Mouse (Mus musculus) forebrain, embryonic 12.5 days (tissue): Measurements from ENCODE around the gene Cachd1. TPM values are rescaled to one million over a fixed set of nuclear protein-coding genes. Genes with fewer than 3 reads are reported as not detected.

ENCODE experiments used
- ATAC-seq: fragments of 200-750 bp; cut with Nextera tagmentation; 2 replicates; pipeline ENCODE4 v1.8.0; 2017; ENCODE audit warnings: moderate TSS enrichment; ENCODE audit not compliant: low FRiP score
- H3K27ac ChIP-seq: fragments of 300-500 bp; sonication (generic); 2 replicates; pipeline ENCODE4 v1.5.1; 2016; ENCODE audit warnings: mild to moderate bottlenecking
- H3K27me3 ChIP-seq: fragments of 300-500 bp; sonication (generic); 2 replicates; pipeline ENCODE4 v1.6.1; 2016; ENCODE audit warnings: mild to moderate bottlenecking
- H3K36me3 ChIP-seq: fragments of 300-500 bp; sonication (generic); replicated peaks from 2 replicates; pipeline ENCODE4 v1.6.1; 2016; ENCODE audit warnings: mild to moderate bottlenecking
- H3K4me1 ChIP-seq: fragments of 300-500 bp; sonication (generic); 2 replicates; pipeline ENCODE4 v1.6.1; 2016
- H3K4me2 ChIP-seq: fragments of 300-500 bp; sonication (generic); 2 replicates; pipeline ENCODE4 v1.6.1; 2016; ENCODE audit warnings: mild to moderate bottlenecking, moderate library complexity
- H3K4me3 ChIP-seq: fragments of 300-500 bp; sonication (generic); replicated peaks from 2 replicates; pipeline ENCODE4 v1.5.1; 2016; ENCODE audit warnings: mild to moderate bottlenecking
- H3K9ac ChIP-seq: fragments of 300-500 bp; sonication (generic); 2 replicates; pipeline ENCODE4 v1.6.1; 2016; ENCODE audit warnings: mild to moderate bottlenecking
- H3K9me3 ChIP-seq: fragments of 300-500 bp; sonication (generic); 2 replicates; pipeline ENCODE4 v1.6.1; 2016
- WGBS: fragments of 180-500 bp; shearing (Covaris S2); methylation state at CpG from one replicate; pipeline ENCODE4 v1.1.7; 2016; 5-methylcytosine and 5-hydroxymethylcytosine counted together
- polyA plus RNA-seq: library from polyadenylated mRNA; unstranded; fragments of >200 nt; fragmentation: Nextera tagmentation; extraction: Ambion mirVana; gene quantifications from 2 replicates; pipeline ENCODE4 v1.2.1, GENCODE M21; 2016

Cachd1 gene
- polyA plus RNA-seq, 1 experiment from 2014 or later, result 39.6 TPM

DNA sequence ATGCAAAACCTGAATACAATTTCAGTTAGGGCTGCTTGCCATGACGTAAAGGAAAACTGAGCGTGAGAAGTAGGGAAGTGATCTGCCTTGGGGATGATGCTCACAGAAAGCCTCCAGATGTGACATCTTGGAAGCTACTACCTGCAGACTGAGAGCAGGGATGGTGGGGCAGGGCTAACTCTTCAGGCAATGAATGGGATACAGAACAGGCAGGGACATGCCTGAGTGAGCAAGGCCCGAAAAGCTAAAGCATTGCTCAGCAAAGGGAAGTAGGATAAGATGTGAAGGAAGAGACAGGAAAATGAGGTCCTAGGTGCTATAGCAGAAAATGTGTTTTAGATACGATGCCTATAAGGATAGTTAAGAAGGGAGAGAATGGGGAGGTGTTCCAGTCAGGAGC lies 232.6 kb downstream of the Cachd1 start:
- no peak overlapping the region for H3K4me3 ChIP-seq
- peaks cover 11% of the 10 kb centered on the region for H3K36me3 ChIP-seq
- WGBS, result 84% methylated on average over 4 of the region's 4 CpGs
- H3K27me3 ChIP-seq, result no peaks in the 10 kb centered on the region
- no peaks in the 10 kb centered on the region; the same call in 1 of the 2 replicates for H3K9me3 ChIP-seq
- H3K9ac ChIP-seq, result no peak overlapping the region
- H3K4me2 ChIP-seq, result no peak overlapping the region
- peaks cover 18% of the 10 kb centered on the region for H3K4me1 ChIP-seq
- no peak for ATAC-seq
- H3K27ac ChIP-seq, result no peak overlapping the region

DNA sequence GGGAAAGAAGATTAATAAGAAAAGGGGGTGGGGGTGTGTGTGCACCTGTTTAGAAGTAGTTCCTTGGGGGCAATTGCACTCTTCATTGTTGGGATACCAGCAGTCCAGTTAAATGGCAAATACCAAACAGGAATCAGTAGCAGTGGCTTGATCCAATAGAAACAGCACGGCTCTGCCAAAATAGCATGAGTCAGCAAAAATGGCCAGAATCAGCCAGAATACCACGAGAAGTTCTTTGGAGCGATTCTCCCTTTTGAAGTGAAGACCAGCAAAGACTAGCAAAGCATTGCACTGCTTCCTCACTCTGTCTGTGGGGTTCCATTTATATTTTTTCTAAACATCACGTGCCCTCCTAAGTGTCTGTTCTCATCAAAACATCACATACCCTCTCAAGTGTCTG lies 241.3 kb downstream of the Cachd1 start:
- no peaks in the 10 kb centered on the region for H3K27me3 ChIP-seq
- peaks cover 2% of the 10 kb centered on the region; the same call in 1 of the 2 replicates for H3K9me3 ChIP-seq
- H3K36me3 ChIP-seq, result no peaks in the 10 kb centered on the region
- WGBS, result 87% methylated on average over 4 of the region's 4 CpGs
- no peak for ATAC-seq
- H3K9ac ChIP-seq, result no peak overlapping the region
- no peak overlapping the region for H3K4me3 ChIP-seq
- H3K4me2 ChIP-seq, result no peak overlapping the region
- no peak overlapping the region for H3K27ac ChIP-seq
- no peaks in the 10 kb centered on the region for H3K4me1 ChIP-seq

DNA sequence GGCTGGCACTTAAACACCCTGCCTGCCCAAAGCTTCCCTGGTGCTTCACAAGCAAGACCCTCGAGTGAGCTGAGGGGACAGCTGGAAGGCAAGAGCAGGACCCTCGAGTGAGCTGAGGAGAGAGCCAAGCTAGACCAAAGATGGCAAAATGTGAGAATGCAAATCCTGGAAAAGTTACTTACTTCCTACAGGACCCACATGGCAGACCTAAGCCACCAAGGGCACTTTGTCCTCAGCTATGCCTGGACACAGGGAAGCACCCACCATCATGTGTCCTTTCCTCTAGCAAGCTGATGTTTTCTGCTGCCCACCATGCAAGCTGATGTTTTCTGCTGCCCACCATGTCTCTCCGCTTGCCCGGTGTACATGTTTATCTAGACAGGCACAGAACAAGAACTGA lies 244.1 kb downstream of the Cachd1 start, which contains the start of gene Gm10577:
Gm10577 (minus strand) TSS at position 101 of the 400 bp plus-strand sequence.
- no peak within 1 kb of the TSS for H3K27ac ChIP-seq
- no peaks in the 10 kb centered on the region for H3K4me1 ChIP-seq
- WGBS, result 85% methylated on average over 4 of the region's 4 CpGs
- no peaks in the 10 kb centered on the region for H3K27me3 ChIP-seq
- no peak within 1 kb of the TSS for H3K4me3 ChIP-seq
- no peak within 1 kb of the TSS for H3K4me2 ChIP-seq
- peaks cover 9% of the 10 kb centered on the region; the same call in 1 of the 2 replicates for H3K9me3 ChIP-seq
- no peak within 1 kb of the TSS for H3K9ac ChIP-seq
- no peaks in the 10 kb centered on the region for H3K36me3 ChIP-seq
- ATAC-seq, result no peak

DNA sequence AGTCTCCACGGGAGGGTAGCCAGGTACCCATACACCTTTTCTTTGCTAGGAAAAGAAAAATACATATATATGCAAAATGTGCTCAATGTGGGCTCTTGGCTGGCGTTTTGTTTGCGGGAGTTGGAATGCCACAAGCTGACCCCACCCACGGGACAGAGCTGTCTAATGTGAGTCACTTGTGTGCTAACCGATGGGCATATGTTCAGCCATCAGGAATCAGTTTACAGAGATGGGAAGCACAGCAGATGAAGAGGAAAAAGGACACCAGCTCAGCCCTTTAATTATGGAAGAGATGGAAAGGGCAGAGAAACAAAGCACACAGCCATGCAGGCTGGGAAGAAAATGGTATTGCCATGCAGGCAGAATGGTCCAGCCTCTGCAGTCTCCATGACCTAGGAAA lies 250.1 kb downstream of the Cachd1 start:
- ATAC-seq, result no peak
- no peak overlapping the region for H3K4me3 ChIP-seq
- no peak overlapping the region for H3K9ac ChIP-seq
- H3K36me3 ChIP-seq, result no peaks in the 10 kb centered on the region
- H3K27ac ChIP-seq, result no peak overlapping the region
- 79% methylated on average over 5 of the region's 5 CpGs for whole genome bisulfite sequencing
- H3K4me2 ChIP-seq, result no peak overlapping the region
- no peaks in the 10 kb centered on the region for H3K4me1 ChIP-seq
- peaks cover 9% of the 10 kb centered on the region; the same call in 1 of the 2 replicates for H3K9me3 ChIP-seq
- H3K27me3 ChIP-seq, result no peaks in the 10 kb centered on the region

DNA sequence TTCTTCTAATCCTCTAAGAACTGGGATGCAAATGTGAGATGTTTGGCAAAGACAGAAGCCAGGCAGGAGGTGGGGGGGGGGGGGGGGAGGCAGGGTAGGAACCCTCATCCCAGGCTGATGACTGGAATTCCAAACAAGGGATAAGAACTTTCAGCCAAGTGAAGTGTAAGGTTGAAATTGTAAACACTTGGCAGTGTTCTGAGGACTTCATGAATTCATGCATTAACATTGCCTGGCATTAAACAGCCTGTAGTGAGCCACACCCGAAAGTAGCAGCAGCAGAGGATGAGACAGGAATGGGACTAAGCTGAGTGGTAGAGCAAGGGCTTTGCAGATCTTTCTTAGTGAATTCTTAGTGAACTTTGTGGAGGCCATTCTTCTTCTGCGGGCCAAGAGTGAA lies 250.5 kb downstream of the Cachd1 start:
- no peaks in the 10 kb centered on the region for H3K4me1 ChIP-seq
- H3K27ac ChIP-seq, result no peak overlapping the region
- ATAC-seq, result no peak
- H3K4me2 ChIP-seq, result no peak overlapping the region
- H3K27me3 ChIP-seq, result no peaks in the 10 kb centered on the region
- WGBS, result 87% methylated on average over 2 of the region's 2 CpGs
- no peak overlapping the region for H3K4me3 ChIP-seq
- H3K9ac ChIP-seq, result no peak overlapping the region
- no peaks in the 10 kb centered on the region for H3K36me3 ChIP-seq
- H3K9me3 ChIP-seq, result peaks cover 9% of the 10 kb centered on the region; the same call in 1 of the 2 replicates

DNA sequence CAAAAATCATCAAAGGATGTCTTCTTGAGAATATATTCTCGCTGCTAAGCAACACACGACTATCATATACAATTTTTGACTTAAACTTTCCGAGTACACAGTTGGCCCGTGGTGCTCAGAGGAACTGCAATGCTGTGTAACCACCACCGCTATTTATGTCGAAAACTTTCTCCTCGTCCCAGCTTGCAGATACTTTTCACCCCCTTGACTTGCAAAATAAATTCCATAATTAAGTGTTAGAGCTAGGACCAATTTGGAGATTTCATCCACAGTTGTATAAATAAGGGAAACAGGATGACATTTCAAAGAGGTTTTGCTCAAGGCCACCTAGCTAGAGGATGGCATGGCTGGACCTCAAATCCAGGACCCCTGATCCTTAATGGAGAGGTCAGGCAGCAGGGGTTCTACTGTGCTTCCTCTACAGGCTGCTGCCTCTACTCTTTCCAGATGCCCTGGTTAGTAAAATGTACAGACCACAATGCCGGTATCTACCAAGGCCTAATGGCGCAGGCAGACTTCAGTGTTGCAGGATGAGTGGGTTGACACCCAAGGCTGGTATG lies 251.5 kb downstream of the Cachd1 start:
- Histone ChIP-seq H3K4me3 (no peak overlapping the region), H3K27me3 (no peaks in the 10 kb centered on the region), H3K36me3 (no peaks in the 10 kb centered on the region), H3K9me3 (peaks cover 6% of the 10 kb centered on the region; the same call in 1 of the 2 replicates), H3K4me1 (no peaks in the 10 kb centered on the region), H3K4me2 (no peak overlapping the region), H3K27ac (no peak overlapping the region), H3K9ac (no peak overlapping the region)
- no peak for ATAC-seq
- 92% methylated on average over 9 of the region's 9 CpGs for WGBS

DNA sequence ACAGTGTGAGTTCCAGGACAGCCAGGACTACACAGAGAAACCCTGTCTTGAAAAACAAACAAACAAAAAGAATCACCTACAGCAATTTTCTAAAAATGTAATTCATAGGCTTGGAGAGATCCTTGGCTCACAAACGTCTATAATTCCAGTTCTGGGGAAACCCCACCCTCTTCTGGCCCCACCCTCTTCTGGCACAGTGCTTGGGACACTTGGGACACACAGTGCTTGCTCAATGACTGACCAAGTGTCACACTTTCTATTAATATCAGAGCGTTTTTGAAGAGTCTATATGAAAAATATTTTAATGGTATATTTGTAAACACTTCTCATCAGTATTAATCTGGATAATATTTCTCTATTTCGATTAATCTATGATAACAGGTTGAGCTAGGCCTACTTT lies 256.6 kb downstream of the Cachd1 start:
- H3K4me1 ChIP-seq, result no peaks in the 10 kb centered on the region
- H3K9ac ChIP-seq, result no peak overlapping the region
- no peaks in the 10 kb centered on the region for H3K27me3 ChIP-seq
- H3K4me3 ChIP-seq, result no peak overlapping the region
- no peaks in the 10 kb centered on the region for H3K9me3 ChIP-seq
- no peak for ATAC-seq
- H3K4me2 ChIP-seq, result no peak overlapping the region
- 74% methylated on average over 3 of the region's 3 CpGs for WGBS
- no peaks in the 10 kb centered on the region for H3K36me3 ChIP-seq
- H3K27ac ChIP-seq, result no peak overlapping the region

DNA sequence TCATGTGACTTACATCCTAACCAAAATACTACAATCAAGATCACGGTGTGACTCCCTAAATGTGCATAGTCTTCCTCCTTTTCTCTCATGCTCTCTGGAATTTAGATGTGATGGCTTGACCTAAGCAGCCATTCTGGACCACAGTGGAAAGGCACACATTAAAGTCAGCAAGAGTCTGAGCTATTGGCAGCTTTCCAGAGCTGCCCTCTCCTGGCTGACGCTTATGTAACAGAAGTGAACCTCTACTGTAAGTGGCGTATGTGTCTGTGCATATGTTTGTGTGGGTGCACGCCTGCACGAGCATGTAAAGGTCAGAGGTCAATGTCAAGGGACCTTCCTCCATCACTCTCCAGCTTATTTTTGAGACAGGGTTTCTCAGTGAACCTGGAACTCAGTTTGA lies 258.7 kb downstream of the Cachd1 start:
- H3K9me3 ChIP-seq, result no peaks in the 10 kb centered on the region
- no peaks in the 10 kb centered on the region for H3K27me3 ChIP-seq
- H3K4me1 ChIP-seq, result no peaks in the 10 kb centered on the region
- no peak for ATAC-seq
- no peak overlapping the region for H3K4me2 ChIP-seq
- no peaks in the 10 kb centered on the region for H3K36me3 ChIP-seq
- WGBS, result 85% methylated on average over 5 of the region's 5 CpGs
- H3K4me3 ChIP-seq, result no peak overlapping the region
- H3K27ac ChIP-seq, result no peak overlapping the region
- no peak overlapping the region for H3K9ac ChIP-seq

DNA sequence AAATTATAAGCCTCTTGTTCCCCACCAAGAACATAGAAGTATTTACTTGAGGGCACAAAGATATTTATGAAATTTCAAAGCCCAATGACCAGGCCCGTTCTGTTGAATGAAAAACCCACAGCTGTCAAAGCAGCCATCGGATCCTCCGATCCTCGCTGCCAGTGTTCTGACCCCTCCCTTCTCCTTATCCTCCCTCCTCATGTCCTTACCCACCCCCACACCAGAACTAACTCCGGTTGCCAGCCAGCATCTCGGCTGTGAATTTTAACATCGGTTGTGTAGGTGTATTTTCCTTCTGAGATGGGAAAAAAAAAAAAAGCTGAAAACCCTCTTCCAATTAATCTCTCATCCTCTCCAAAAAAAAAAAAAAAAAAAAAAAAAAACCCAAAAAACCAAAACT lies 260.7 kb downstream of the Cachd1 start:
- H3K4me1 ChIP-seq, result no peaks in the 10 kb centered on the region
- 76% methylated on average over 7 of the region's 7 CpGs for WGBS
- ATAC-seq, result no peak

DNA sequence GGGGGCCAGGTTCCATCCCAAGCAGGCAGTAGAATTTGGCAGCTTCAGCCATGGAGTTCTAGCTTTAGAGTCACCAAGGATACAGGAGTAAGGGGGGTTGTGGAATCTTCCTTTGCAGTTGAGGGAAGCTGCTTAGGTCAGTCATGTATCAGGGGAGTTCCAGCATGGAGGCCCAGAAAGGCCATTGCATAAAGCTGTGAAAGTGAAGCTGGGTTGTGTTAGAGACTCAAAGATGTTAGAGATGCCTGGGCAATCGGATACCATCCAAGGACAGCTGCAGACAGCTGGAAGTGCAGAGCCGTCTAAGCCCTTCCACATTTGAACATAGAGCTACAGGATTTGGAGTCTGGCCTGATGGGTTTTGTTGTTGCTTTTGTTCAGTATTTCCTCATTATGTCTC lies 267.2 kb downstream of the Cachd1 start:
- H3K27ac ChIP-seq, result no peak overlapping the region
- no peak for ATAC-seq
- H3K27me3 ChIP-seq, result no peaks in the 10 kb centered on the region
- no peaks in the 10 kb centered on the region for H3K9me3 ChIP-seq
- no peak overlapping the region for H3K4me3 ChIP-seq
- H3K9ac ChIP-seq, result no peak overlapping the region
- no peaks in the 10 kb centered on the region for H3K4me1 ChIP-seq
- no peaks in the 10 kb centered on the region for H3K36me3 ChIP-seq
- 92% methylated on average over 2 of the region's 2 CpGs for WGBS
- no peak overlapping the region for H3K4me2 ChIP-seq

More for the DNA sequence above, 260.7 kb downstream of the Cachd1 start:
- Histone ChIP-seq H3K36me3 (no peaks in the 10 kb centered on the region), H3K4me2 (no peak overlapping the region), H3K27ac (no peak overlapping the region), H3K9ac (no peak overlapping the region), H3K27me3 (no peaks in the 10 kb centered on the region), H3K9me3 (no peaks in the 10 kb centered on the region), H3K4me3 (no peak overlapping the region)

DNA sequence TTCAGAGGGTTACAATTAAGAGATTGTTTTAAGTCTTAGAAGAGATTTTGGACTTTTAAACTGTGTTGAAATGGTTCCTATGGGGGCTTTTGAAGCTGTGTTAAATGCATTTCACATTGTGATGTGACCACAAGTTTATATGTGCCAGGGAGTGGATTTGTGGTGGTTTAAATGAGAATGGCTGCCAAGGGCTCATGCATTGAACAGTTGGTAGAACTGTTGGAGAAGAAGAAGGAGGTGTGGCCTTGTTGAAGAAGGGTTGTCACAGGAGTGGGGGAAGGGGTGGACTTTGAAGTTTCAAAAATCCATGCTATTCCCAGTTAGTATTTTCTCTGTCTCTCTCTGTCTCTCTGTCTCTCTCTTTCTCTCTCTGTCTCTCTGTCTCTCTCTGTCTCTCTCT lies 267.7 kb downstream of the Cachd1 start:
- Histone ChIP-seq H3K4me3 (no peak overlapping the region), H3K4me2 (no peak overlapping the region), H3K27me3 (no peaks in the 10 kb centered on the region), H3K9ac (no peak overlapping the region), H3K27ac (no peak overlapping the region), H3K36me3 (no peaks in the 10 kb centered on the region), H3K4me1 (no peaks in the 10 kb centered on the region), H3K9me3 (no peaks in the 10 kb centered on the region)
- ATAC-seq, result no peak

DNA sequence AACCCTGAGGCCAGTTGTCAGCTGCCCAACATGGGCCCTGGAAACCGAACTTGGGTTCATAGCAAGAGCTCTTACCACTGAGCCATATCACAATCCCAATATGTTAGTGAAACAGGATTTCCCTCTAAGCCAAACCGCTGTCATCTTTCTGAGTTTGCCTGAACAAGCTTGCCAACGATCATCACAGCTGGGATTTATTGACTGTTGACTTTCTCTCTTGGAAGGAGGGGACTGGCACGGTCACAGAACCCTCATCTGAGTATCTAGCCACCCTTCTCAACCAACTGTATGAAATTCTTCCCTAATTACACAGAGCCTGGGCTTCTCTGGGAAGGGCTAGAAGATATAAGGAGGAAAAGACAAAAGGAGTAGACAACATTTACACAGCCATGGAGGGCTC lies 270.1 kb downstream of the Cachd1 start:
- H3K4me3 ChIP-seq, result no peak overlapping the region
- 84% methylated on average over 4 of the region's 4 CpGs for WGBS
- no peak overlapping the region for H3K27ac ChIP-seq
- no peak overlapping the region for H3K9ac ChIP-seq
- no peaks in the 10 kb centered on the region for H3K4me1 ChIP-seq
- ATAC-seq, result no peak
- H3K36me3 ChIP-seq, result no peaks in the 10 kb centered on the region
- H3K9me3 ChIP-seq, result no peaks in the 10 kb centered on the region
- H3K4me2 ChIP-seq, result no peak overlapping the region
- no peaks in the 10 kb centered on the region for H3K27me3 ChIP-seq

DNA sequence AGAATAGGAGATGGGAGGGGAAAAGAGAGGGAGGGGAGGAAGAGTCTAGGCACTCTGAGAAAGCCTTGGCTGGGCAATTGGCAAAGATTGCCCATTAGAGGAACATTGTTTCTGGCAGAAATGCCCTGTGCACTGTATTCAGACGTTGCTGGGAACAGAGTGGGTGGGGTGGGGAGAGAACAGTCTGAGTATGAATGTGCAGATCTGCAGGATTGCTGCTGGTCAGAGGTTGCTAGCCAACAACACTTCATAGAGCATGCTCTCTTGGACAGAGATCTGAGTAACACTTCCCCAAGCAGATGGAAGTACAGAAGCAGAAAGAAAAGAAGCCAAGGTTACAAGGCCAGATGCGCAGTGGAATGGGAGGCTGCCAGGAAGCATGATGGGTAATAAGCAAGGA lies 285.7 kb downstream of the Cachd1 start:
- Histone ChIP-seq H3K9me3 (no peaks in the 10 kb centered on the region; the same call in 1 of the 2 replicates), H3K9ac (no peak overlapping the region), H3K27me3 (no peaks in the 10 kb centered on the region), H3K4me2 (no peak overlapping the region), H3K4me3 (no peak overlapping the region), H3K27ac (no peak overlapping the region), H3K4me1 (no peaks in the 10 kb centered on the region), H3K36me3 (no peaks in the 10 kb centered on the region)
- 88% methylated on average over 2 of the region's 2 CpGs for WGBS
- ATAC-seq, result no peak
